Mouse (Mus musculus) liver, embryonic 14.5 days (tissue): Measurements from ENCODE around the gene Fbxw21. TPM values are rescaled to one million over a fixed set of nuclear protein-coding genes. Genes with fewer than 3 reads are reported as not detected.
"Not testable (repeated sequence)": the region's sequence is repeated elsewhere in the genome, so short reads cannot be mapped to it uniquely, and the experiment has no call there.

Source experiments
- ATAC-seq: fragments of 200-750 bp; cut with Nextera tagmentation; 2 replicates; pipeline ENCODE4 v1.8.0; 2017; ENCODE audit warnings: moderate number of reproducible peaks, mild to moderate bottlenecking, moderate library complexity; ENCODE audit not compliant: insufficient read depth
- DNase-seq, 3 experiments: peaks; one replicate each; pipeline ENCODE4 v3.0.0-alpha.2; 2012 to 2013; ENCODE audit warnings: low read depth in 3 of 3, low spot score in 3 of 3
- H3K27ac ChIP-seq: fragments of 300-500 bp; sonication (generic); 2 replicates; pipeline ENCODE4 v1.5.1; 2014; ENCODE audit warnings: moderate library complexity, mild to moderate bottlenecking, control low read depth, inconsistent platforms
- H3K27me3 ChIP-seq: fragments of 300-500 bp; sonication (generic); 2 replicates; pipeline ENCODE4 v1.6.1; 2014; ENCODE audit warnings: mild to moderate bottlenecking, low read length, moderate library complexity; ENCODE audit not compliant: control insufficient read depth, insufficient read depth
- H3K36me3 ChIP-seq: fragments of 300-500 bp; sonication (generic); replicated peaks from 2 replicates; pipeline ENCODE4 v1.6.1; 2014; ENCODE audit warnings: low read depth; ENCODE audit not compliant: control insufficient read depth, insufficient read depth
- H3K4me1 ChIP-seq, 2 experiments: fragments of 200-500 bp in 1 of 2; fragments of 300-500 bp in 1 of 2; sonication (generic) in 1 of 2; replicated peaks; 2 replicates each; pipeline ENCODE4 v1.6.1; 2012 to 2014; ENCODE audit warnings: antibody characterized with exemption in 1 of 2, inconsistent platforms in 1 of 2, low read length in 1 of 2; ENCODE audit not compliant: control insufficient read depth in 2 of 2, insufficient read depth in 2 of 2
- H3K4me2 ChIP-seq: fragments of 300-500 bp; sonication (generic); 2 replicates; pipeline ENCODE4 v1.6.1; 2014; ENCODE audit warnings: low read depth, mild to moderate bottlenecking, control low read depth, moderate library complexity
- H3K4me3 ChIP-seq, 2 experiments: fragments of 200-500 bp in 1 of 2; fragments of 300-500 bp in 1 of 2; sonication (generic) in 1 of 2; 2 replicates each; pipeline ENCODE4 v1.5.1; 2012 to 2014; ENCODE audit warnings: low read depth in 2 of 2, low read length in 2 of 2, mild to moderate bottlenecking in 2 of 2, control low read depth in 1 of 2, inconsistent platforms in 1 of 2, moderate library complexity in 1 of 2; ENCODE audit not compliant: insufficient read depth in 1 of 2
- H3K9ac ChIP-seq: fragments of 300-500 bp; sonication (generic); replicated peaks from 2 replicates; pipeline ENCODE4 v1.6.1; 2014; ENCODE audit warnings: mild to moderate bottlenecking, control low read depth, moderate library complexity
- H3K9me3 ChIP-seq: fragments of 300-500 bp; sonication (generic); 2 replicates; pipeline ENCODE4 v1.6.1; 2016; ENCODE audit warnings: low read length, mixed read lengths; ENCODE audit not compliant: control insufficient read depth
- CTCF ChIP-seq: IDR thresholded peaks from 2 replicates; pipeline ENCODE4 v1.5.1; 2016; ENCODE audit warnings: antibody characterized with exemption, low read depth, control low read depth
- EP300 ChIP-seq: IDR thresholded peaks from 2 replicates; pipeline ENCODE4 v1.6.1; 2016; ENCODE audit warnings: antibody characterized with exemption, low read depth
- WGBS: fragments of 180-500 bp; shearing (Covaris S2); extraction: QIAGEN DNeasy Blood & Tissue Kit; methylation state at CpG from one replicate; pipeline ENCODE4 v1.1.7; 2014; ENCODE audit not compliant: insufficient replicate concordance; 5-methylcytosine and 5-hydroxymethylcytosine counted together
- polyA plus RNA-seq, 2 experiments: library from polyadenylated mRNA; depleted of rRNA in 1 of 2; stranded (reverse) in 1 of 2; unstranded in 1 of 2; fragments of >200 nt; fragmentation: Nextera tagmentation in 1 of 2; extraction: Ambion mirVana in 1 of 2; gene quantifications; 2 replicates each; pipeline versions ENCODE4 v1.2.1 to v1.2.3; 2012 to 2014

The Fbxw21 gene
- polyA plus RNA-seq, 2 experiments: not detected

GRCm38 (mm10) chr9:109177208-109177607 is 15.4 kb upstream of the Fbxw21 start:
- TF ChIP-seq CTCF (no peak), EP300 (no peak)

GRCm38 (mm10) chr9:109176301-109176700 is 14.5 kb upstream of the Fbxw21 start:
- 66% methylated on average over 1 of the region's 1 CpGs for WGBS
- Histone ChIP-seq H3K9me3 (no peaks in the 10 kb centered on the region), H3K36me3 (no peaks in the 10 kb centered on the region), H3K27ac (no peak overlapping the region), H3K4me2 (no peak overlapping the region), H3K27me3 (no peaks in the 10 kb centered on the region), H3K4me3 (no peak overlapping the region), H3K9ac (no peak overlapping the region), H3K4me1 (no peaks in the 10 kb centered on the region)
- TF ChIP-seq EP300: no peak
- no peak for TF ChIP-seq CTCF
- no peak for DNase-seq
- no peak for ATAC-seq

More at GRCm38 (mm10) chr9:109177208-109177607, 15.4 kb upstream of the Fbxw21 start:
- DNase-seq (no peak), ATAC-seq (no peak)
- no peaks in the 10 kb centered on the region for H3K27me3 ChIP-seq
- no peak overlapping the region for H3K9ac ChIP-seq
- H3K4me2 ChIP-seq: no peak overlapping the region
- WGBS: 59% methylated on average over 1 of the region's 1 CpGs
- no peaks in the 10 kb centered on the region for H3K36me3 ChIP-seq
- H3K4me1 ChIP-seq: no peaks in the 10 kb centered on the region
- no peaks in the 10 kb centered on the region for H3K9me3 ChIP-seq
- H3K27ac ChIP-seq: no peak overlapping the region
- H3K4me3 ChIP-seq: no peak overlapping the region

GRCm38 (mm10) chr9:109167316-109167715 is 5.5 kb upstream of the Fbxw21 start:
- Histone ChIP-seq H3K27ac (no peak overlapping the region), H3K36me3 (no peaks in the 10 kb centered on the region), H3K4me1 (no peaks in the 10 kb centered on the region), H3K27me3 (no peaks in the 10 kb centered on the region), H3K9ac (no peak overlapping the region), H3K4me3 (no peak overlapping the region), H3K4me2 (no peak overlapping the region), H3K9me3 (no peaks in the 10 kb centered on the region)
- ATAC-seq (no peak), DNase-seq (no peak)
- TF ChIP-seq CTCF (no peak), EP300 (no peak)

GRCm38 (mm10) chr9:109140414-109140813 is 21.4 kb downstream of the Fbxw21 start:
- 49% methylated on average over 4 of the region's 4 CpGs for WGBS
- H3K27me3 ChIP-seq, H3K27ac ChIP-seq, H3K4me1 ChIP-seq, H3K36me3 ChIP-seq, ATAC-seq, H3K9me3 ChIP-seq, H3K4me2 ChIP-seq, DNase-seq, H3K4me3 ChIP-seq, H3K9ac ChIP-seq: not testable (repeated sequence)
- peak; percentile 49 for TF ChIP-seq CTCF

GRCm38 (mm10) chr9:109130076-109130475 is 31.8 kb downstream of the Fbxw21 start:
- DNase-seq: no peak
- TF ChIP-seq CTCF (no peak), EP300 (no peak)
- H3K36me3 ChIP-seq: no peaks in the 10 kb centered on the region
- H3K4me2 ChIP-seq: no peak overlapping the region
- no peaks in the 10 kb centered on the region for H3K9me3 ChIP-seq
- H3K9ac ChIP-seq: no peak overlapping the region
- no peak overlapping the region for H3K4me3 ChIP-seq
- no peaks in the 10 kb centered on the region; a peak in 1 of 4 replicates for H3K4me1 ChIP-seq
- H3K27ac ChIP-seq: no peak overlapping the region
- WGBS: 69% methylated on average over 5 of the region's 5 CpGs
- H3K27me3 ChIP-seq: no peaks in the 10 kb centered on the region
- no peak for ATAC-seq

- no peaks in the 10 kb centered on the region for H3K27me3 ChIP-seq
- H3K9ac ChIP-seq: no peak overlapping the region
- 31% methylated on average over 3 of the region's 3 CpGs for WGBS
- ATAC-seq (no peak), DNase-seq (no peak)
- H3K4me1 ChIP-seq: no peaks in the 10 kb centered on the region; a peak in 1 of 4 replicates
- peak; percentile 12; the same call in 1 of the 2 replicates for TF ChIP-seq CTCF
- TF ChIP-seq EP300: no peak
- no peak overlapping the region for H3K4me2 ChIP-seq
- H3K4me3 ChIP-seq: no peak overlapping the region
- no peak overlapping the region for H3K27ac ChIP-seq
- H3K36me3 ChIP-seq: no peaks in the 10 kb centered on the region
- H3K9me3 ChIP-seq: no peaks in the 10 kb centered on the region
Observed at GRCm38 (mm10) chr9:109128211-109128610, 33.6 kb downstream of the Fbxw21 start.
